Mouse (Mus musculus) lung, adult 2 months (tissue): ENCODE measurements at regions not wholly inside any gene's neighbourhood (a gene's known extent, or its start where the extent isn't known, plus 50 kb on each side); places are given as distances from the start of the nearest gene placed in this dataset.

Experiments
- DNase-seq: peaks from one replicate; pipeline ENCODE4 v3.0.0; 2022
- H3K4me1 ChIP-seq: fragments of 200-500 bp; 2 replicates; pipeline ENCODE4 v1.6.1; 2011; ENCODE audit warnings: low read length; ENCODE audit not compliant: control insufficient read depth, insufficient read depth
- H3K4me3 ChIP-seq: fragments of 200-500 bp; replicated peaks from 2 replicates; pipeline ENCODE3; 2011; ENCODE audit warnings: low read depth, mild to moderate bottlenecking, control low read depth, low read length; ENCODE audit errors: extremely low read depth
- CTCF ChIP-seq: fragments of 200-500 bp; IDR thresholded peaks from 2 replicates; pipeline ENCODE4 v1.5.1; 2011; ENCODE audit warnings: mild to moderate bottlenecking, low read length, control low read depth; ENCODE audit not compliant: insufficient read depth
- POLR2A ChIP-seq: fragments of 200-500 bp; IDR thresholded peaks from 2 replicates; pipeline ENCODE4 v1.6.1; 2011; ENCODE audit warnings: low read depth, mild to moderate bottlenecking, control low read depth, low read length, borderline replicate concordance; ENCODE audit errors: extremely low read depth
- WGBS: fragments of 180-500 bp; shearing (Covaris S2); methylation state at CpG from one replicate; pipeline ENCODE4 v1.1.7; 2018; 5-methylcytosine and 5-hydroxymethylcytosine counted together

- 86% methylated on average over 3 of the region's 3 CpGs for WGBS
- H3K4me3 ChIP-seq: no peak overlapping the region
- DNase-seq: no peak
- no peaks in the 10 kb centered on the region for H3K4me1 ChIP-seq
- TF ChIP-seq POLR2A (no peak), CTCF (no peak)
Measured at GRCm38 (mm10) chr15:5459083-5459482, 215.1 kb upstream of the Ptger4 start.

- DNase-seq: no peak
- 82% methylated on average over 4 of the region's 4 CpGs for WGBS
- no peaks in the 10 kb centered on the region for H3K4me1 ChIP-seq
- TF ChIP-seq POLR2A: no peak
- H3K4me3 ChIP-seq: no peak overlapping the region
Measured at GRCm38 (mm10) chr15:5459580-5459979, 215.6 kb upstream of the Ptger4 start.

DNA sequence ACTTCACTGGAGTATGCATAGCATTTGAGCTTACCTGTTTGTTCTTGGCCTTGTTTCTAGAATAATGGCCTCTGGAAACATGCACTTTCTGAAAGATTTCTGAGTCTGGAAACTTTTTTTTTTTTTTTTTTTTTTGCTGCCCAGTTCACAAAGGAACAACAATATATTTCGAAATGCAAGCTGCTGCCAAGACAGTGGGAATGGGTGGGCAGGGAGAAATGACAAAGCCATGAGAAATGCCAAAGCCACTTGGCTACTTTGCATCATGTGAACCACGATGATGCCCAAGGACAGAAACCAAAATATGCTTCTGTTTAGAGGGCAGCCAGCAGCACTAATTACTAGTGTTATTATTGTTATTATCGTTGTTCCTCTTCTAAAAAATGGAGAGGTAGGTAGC lies 218.7 kb upstream of the Ptger4 start:
- DNase-seq: no peak
- no peak for TF ChIP-seq POLR2A
- no peak for TF ChIP-seq CTCF
- Histone ChIP-seq H3K4me3 (no peak overlapping the region), H3K4me1 (no peaks in the 10 kb centered on the region)
- 66% methylated on average over 3 of the region's 3 CpGs for WGBS

GRCm38 (mm10) chr15:5464732-5465131 lies 220.7 kb upstream of the Ptger4 start:
- no peak for DNase-seq
- 70% methylated on average over 5 of the region's 5 CpGs for WGBS
- H3K4me3 ChIP-seq: no peak overlapping the region
- no peak for TF ChIP-seq POLR2A
- no peak for TF ChIP-seq CTCF
- no peaks in the 10 kb centered on the region for H3K4me1 ChIP-seq

- TF ChIP-seq POLR2A: no peak
- TF ChIP-seq CTCF: no peak
- H3K4me1 ChIP-seq: no peaks in the 10 kb centered on the region
- H3K4me3 ChIP-seq: no peak overlapping the region
- DNase-seq: no peak
- WGBS: 53% methylated on average over 3 of the region's 3 CpGs
Measured at GRCm38 (mm10) chr15:5468535-5469073, 224.6 kb upstream of the Ptger4 start.

DNA sequence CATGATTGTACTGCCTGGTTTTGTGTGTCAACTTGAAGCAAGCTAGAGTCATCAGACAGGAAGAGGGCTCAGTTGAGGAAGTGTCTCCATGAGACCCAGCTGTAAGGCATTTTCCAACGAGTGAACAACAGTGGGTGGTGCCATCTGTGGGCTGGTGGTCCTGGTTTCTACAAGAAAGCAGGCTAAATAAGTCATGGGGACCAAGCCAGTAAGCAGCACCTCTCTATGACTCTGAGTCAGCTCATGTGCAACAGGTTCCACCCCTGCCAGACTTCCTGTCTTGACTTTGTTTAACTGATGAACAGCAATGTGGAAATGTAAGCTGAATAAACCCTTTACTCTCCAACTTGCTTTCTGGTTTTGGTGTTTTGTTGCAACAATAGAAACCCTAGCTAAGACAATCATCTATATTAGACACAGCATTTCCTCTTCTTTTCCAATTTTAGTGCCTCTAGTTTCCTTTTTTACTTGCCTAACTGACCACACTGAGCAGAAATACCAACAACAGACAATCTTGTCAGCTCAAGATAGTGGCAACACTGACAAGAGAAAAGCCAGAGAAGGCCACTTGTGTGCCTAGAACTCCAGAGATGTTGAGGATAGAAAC lies 231.5 kb upstream of the Ptger4 start:
- Histone ChIP-seq H3K4me3 (no peak overlapping the region), H3K4me1 (no peaks in the 10 kb centered on the region)
- TF ChIP-seq POLR2A: no peak
- no peak for TF ChIP-seq CTCF
- DNase-seq: no peak
- 41% methylated on average over 1 of the region's 1 CpGs for WGBS

- no peak for DNase-seq
- H3K4me1 ChIP-seq: no peaks in the 10 kb centered on the region
- H3K4me3 ChIP-seq: no peak overlapping the region
- no peak for TF ChIP-seq POLR2A
- TF ChIP-seq CTCF: no peak
- WGBS: 57% methylated on average over 3 of the region's 3 CpGs
Measured at GRCm38 (mm10) chr15:5493286-5493685, 249.3 kb upstream of the Ptger4 start.

- no peaks in the 10 kb centered on the region for H3K4me1 ChIP-seq
- 64% methylated on average over 8 of the region's 8 CpGs for WGBS
- H3K4me3 ChIP-seq: no peak overlapping the region
- no peak for DNase-seq
- TF ChIP-seq CTCF: no peak
- no peak for TF ChIP-seq POLR2A
Measured at GRCm38 (mm10) chr15:5495187-5495849, 251.3 kb upstream of the Ptger4 start.

- Histone ChIP-seq H3K4me1 (no peaks in the 10 kb centered on the region), H3K4me3 (no peak overlapping the region)
- TF ChIP-seq CTCF (no peak), POLR2A (no peak)
- WGBS: 77% methylated on average over 2 of the region's 2 CpGs
- DNase-seq: no peak
Measured at GRCm38 (mm10) chr15:5495954-5496353, 252.0 kb upstream of the Ptger4 start.

DNA sequence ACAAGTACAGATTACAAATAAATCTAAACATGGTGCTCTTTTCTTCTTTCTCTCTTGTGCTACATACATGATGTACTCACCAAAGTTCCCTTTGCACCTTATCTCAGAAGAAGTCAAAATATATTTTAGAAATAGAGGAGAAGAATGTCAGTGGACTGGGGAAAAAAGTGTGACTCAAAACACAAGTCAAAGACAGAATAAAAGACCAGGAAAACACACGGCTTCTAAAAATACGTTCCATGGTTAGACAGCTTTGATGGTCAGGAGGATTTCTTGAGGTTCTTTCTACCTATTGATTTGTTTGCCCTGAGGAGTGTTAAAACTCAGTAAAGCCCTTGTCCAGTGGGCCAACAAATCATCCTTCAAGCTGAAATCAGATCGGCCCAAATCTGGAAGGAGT lies 260.5 kb upstream of the Ptger4 start:
- Histone ChIP-seq H3K4me1 (no peaks in the 10 kb centered on the region), H3K4me3 (no peak overlapping the region)
- no peak for DNase-seq
- no peak for TF ChIP-seq CTCF
- no peak for TF ChIP-seq POLR2A
- 84% methylated on average over 3 of the region's 3 CpGs for WGBS

DNA sequence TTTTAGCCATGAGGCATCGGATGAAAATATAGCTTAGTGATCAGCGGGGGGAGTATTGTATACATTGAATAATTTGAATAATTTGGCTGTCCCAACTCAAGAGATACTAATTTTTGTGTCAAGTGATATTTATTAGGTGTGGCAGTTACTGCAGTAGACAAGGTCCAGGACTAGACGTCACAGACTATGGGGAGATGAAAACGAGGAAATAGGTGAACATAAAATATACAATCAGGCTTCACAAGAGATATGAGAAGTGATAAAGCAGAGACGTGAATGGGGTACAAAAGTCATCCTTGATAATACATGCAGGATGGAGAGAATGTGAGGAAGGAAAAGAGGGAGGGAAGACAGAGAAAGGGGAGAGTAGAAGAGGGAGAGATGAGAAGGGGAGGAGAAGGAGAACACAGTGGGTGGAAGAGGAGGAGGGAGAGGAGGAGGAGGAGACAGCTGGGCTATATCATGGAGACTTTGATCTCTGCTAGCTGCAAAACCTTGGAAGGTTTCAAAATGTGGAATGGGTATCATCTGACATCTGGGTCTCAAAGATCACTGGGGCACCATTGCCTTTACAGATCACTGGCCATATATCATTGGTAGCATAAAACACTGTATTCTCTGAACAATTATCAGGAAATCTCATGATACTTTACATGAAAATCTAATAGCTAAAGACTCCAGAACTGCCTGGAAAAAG lies 263.0 kb upstream of the Ptger4 start:
- TF ChIP-seq POLR2A: no peak
- TF ChIP-seq CTCF: no peak
- no peak for DNase-seq
- H3K4me3 ChIP-seq: no peak overlapping the region
- no peaks in the 10 kb centered on the region for H3K4me1 ChIP-seq
- WGBS: 55% methylated on average over 5 of the region's 5 CpGs
